Mouse (Mus musculus) heart, postnatal 36 days (tissue): ENCODE results near the gene Ocln. TPM values are rescaled to one million over a fixed set of nuclear protein-coding genes. Genes with fewer than 3 reads are reported as not detected.
"Not testable (repeated sequence)": the region's sequence is repeated elsewhere in the genome, so short reads cannot be mapped to it uniquely, and the experiment has no call there.

Experiments
- DNase-seq, 2 experiments: peaks; one replicate each; pipeline ENCODE4 v3.0.0; 2021 to 2022
- intact Hi-C: fragments of 180-260 bp; cut with DNase I; formaldehyde crosslinking; loops from one replicate; pipeline ENCODE4 v1.15.1; 2025
- total RNA-seq, 2 experiments: library from RNA; stranded (reverse); gene quantifications; 2 replicates each; pipeline ENCODE4 v1.2.3; 2021

The Ocln gene
- total RNA-seq, 2 experiments from 2014 or later: 0.39 to 0.46 TPM

DNA sequence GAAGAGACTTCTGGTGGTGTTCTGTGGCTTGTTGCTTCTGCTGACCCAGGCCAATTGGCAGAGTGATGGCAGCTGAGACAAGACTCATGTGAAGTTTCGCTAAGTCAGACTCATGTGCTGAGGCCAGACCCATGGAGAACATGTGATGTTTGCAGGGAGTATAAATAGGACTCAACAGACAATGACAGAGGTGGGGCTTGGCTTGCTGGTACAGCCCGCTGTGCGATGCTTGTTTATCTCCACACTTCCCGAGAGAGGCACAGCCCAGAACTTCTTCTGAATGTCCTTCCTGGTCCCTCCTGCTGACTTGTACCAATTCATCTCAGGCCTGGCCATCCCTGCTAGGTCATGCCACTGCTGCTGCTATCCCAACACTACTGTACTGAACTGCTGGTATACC lies 57.2 kb downstream of the Ocln start:
- intact Hi-C loops: no loop called here
- DNase-seq: no peak

DNA sequence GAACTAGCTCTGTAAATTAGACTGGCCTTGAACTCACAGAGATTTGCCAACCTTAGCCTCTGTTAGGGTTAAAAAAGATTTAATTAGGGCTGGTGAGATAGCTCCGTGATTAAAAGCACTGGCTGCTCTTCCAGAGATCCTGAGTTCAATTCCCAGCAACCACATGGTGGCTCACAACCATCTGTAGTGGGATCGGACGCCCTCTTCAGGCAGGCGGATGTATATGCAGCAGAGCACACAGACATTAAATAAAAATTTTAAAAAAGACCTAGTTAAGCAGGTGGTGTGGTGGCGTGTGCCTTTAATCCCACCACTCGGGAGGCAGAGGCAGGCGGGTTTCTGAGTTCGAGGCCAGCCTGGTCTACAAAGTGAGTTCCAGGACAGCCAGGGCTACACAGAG lies 58.1 kb downstream of the Ocln start:
- intact Hi-C loops: loop anchor here (5.0 kb wide), 3 partner anchors 103 to 338 kb away; partner anchors contain the start of genes Ak6, Rad17, Slc30a5 and Taf9
- DNase-seq: not testable (repeated sequence)

DNA sequence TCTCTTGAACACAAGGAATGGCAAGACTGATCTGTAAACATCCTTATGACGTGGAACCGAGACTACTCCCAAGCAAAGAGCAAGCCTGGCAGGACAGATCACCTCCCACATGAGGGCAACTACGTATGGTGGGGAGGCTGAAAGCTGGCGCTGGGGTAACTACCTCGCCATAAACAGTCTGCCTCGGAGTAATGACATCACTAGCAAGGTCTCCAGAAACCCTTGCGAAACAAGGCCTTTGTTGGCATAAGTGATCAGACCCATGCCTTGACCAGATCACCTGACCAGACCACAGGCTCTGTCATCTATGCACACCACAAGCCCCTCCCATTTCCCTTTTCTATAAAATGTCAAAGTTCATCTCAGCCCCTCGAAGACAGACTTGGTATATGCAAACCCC lies 59.2 kb downstream of the Ocln start:
- no peak for DNase-seq
- intact Hi-C loops: loop anchor here (5.0 kb wide), 3 partner anchors 104 to 339 kb away; partner anchors contain the start of genes Ak6, Rad17, Slc30a5 and Taf9

DNA sequence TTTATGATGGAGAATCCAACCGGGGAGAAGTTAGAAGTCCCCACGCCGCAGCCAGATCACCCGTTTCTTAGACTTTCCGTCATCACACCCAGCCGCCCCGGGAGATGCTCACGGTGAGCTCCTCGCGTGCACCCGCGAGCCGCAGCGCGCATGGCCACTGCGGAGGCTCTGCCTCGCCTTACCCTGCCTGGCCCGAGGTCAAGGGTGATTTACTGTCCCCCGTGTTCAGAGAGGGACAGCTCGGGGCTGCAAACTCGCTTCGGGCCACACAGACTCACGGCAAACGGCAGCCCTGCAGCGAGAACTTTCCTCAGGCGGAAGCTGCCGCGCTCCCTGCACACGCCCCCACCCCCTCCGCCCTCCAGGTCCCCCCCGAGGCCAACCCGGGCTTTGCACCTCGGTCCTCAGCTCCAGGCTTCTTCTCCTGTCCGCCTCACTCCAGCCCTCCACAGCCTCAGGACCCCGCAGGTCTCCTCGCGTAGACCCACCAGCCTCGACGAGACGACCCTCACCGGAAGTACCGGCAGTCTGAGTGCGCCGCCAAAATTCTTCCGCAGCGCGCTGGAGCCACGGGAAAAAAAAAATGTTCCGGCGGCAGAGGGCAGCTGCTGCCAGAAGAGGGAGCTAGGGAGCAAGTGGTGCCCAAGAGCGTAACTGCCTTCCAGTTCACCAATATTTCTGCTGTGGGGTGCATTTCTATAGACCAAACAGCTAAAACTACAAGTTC lies 60.3 kb downstream of the Ocln start, which contains the start of gene Gtf2h2:
Gene Gtf2h2, minus strand, starts transcription at position 519 of the 727 bp plus-strand sequence.
- peak; percentile 91 to 92 for DNase-seq
- intact Hi-C loops: loop anchor here (5.0 kb wide), 3 partner anchors 105 to 340 kb away; partner anchors contain the start of genes Ak6, Rad17, Slc30a5 and Taf9

DNA sequence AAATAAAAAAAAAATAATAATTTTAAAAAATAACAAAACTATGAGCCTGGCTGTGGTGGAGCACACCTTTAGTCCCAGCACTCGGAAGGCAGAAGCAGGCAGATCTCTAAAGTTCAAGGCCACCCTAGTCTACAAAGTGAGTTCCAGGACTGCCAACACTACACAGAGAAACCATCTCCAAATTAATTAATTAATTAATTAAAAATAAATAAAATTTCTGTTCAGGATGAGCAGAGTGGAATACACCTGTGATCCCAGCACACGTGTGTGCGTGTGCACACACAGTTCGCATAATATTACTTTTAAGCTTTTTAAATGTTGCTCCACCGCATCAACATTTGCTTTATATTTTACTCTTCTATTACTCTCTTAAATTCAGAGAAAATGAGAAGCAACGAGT lies 60.9 kb downstream of the Ocln start:
- no peak for DNase-seq
- intact Hi-C loops: loop anchor here (5.0 kb wide), 3 partner anchors 106 to 341 kb away; partner anchors contain the start of genes Ak6, Rad17, Slc30a5 and Taf9

DNA sequence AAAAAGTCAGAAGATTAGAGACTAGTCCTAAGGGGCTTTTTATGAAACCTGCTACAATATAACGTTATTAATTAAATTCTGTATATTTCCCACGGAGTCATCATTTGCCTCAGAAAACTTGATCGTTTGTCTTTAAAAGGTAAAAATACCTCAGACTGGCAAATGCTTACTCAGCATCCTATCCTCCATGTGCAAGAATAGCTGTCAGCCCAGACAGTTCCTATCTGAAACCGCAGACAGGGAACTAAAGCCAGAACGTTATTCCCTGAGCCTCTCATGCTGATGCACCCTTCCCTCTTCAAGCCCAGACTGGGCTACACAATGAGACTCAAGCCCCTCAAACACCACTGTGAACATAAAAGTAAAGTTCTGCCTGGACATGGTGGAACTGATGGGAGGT lies 62.1 kb downstream of the Ocln start:
- DNase-seq: no peak
- intact Hi-C loops: loop anchor here (5.0 kb wide), 3 partner anchors 107 to 342 kb away; partner anchors contain the start of genes Ak6, Rad17, Slc30a5 and Taf9

DNA sequence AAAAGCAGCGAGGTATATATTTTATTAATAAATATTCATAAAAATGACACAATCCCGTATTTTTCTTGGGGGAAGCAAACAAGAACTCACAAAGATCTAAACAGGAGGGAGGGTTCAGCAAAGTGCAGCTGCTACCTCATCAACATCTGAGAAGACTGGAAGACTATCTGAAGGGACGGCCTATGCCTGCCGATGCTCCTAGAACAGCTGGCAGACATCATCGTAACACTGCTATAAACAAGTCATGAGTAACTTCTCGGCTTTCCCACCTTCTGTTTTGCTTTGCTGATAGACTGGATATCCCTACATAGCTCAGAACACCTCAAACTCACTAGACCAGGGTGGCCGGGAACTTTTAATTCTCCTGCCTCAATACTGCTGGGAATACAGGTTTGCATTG lies 68.9 kb downstream of the Ocln start:
- DNase-seq: no peak
- intact Hi-C loops: no loop called here

DNA sequence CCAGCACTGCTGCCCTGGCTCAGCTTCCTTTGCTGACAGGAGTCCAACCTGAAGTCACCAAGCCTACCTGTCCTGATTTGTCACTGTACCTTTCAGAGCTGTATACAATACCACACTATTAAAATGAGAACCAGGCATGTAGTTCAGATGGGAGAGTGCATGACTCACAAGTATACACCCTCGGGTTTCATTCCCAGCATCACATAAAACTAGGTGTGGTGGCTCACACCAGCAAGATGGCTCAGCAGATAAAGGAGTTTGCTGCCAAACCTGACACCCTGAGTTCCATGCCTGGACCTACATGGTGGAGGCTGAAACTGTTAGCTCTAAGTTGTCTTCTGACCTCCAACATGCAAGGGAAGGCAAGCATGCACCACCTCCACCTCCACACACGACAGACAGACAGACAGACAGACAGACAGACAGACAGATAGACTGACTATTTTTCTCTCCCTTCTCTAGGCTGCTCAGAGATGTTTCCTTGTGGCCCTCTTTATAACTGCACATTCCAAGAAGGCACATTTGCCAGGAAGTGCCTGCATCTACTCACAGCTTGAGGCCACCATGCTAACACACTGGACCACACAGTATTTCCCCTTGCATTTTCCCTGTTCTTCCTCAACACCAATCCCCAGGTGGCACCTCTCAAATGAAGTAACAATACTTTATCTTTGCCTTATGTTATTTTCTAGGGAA lies 88.8 kb downstream of the Ocln start:
- no peak for DNase-seq
- intact Hi-C loops: no loop called here

DNA sequence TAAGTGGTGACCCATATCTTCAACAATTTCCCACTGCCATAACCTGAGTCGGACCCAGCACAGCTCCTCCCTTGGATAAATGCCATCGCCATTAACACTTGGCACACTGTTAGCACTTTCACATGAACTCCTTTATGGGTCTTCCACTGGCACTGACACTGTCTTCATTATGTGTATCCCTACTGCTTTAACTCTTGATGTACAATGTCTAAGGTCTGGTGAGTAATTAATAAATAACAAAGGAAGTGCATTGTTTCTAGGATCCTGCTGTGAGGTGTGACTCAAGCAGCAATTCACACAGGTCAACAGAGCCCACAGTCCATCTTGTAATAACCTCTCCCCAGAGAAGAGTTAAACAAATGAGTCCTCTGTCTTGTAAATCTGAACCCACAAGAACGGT lies 91.2 kb downstream of the Ocln start:
- no peak for DNase-seq
- intact Hi-C loops: no loop called here

DNA sequence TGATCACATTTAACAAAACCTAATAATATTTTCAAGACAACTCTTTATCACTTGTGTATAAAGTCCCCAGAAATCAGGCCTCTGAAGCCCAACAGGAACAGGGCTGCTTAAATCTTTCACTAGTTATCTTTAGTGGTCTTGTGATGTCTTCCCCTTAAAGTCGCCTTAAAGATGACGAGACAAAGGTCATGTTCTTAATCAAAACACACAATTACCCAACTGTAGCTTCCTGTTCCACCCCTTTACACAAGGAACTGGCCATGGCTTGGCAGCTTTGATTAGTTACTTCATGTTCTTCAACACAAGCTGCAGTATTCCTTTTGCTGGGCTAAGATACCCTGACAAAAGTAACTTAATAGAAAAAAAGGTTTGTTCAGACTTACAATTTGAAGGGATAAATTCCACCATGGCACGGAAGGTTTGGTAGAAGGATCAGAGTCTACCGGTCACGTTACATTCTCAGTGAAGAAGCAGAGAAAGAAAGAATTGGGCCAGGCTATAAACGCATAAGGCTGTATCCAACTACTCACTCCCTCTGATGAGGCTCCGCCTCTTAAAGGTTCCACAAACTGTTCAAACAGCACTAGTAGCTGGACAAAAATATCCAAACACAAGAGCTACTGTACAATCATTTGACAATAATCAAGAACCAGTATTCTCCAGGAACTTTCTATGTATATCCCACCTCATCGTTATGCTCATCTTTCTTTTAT lies 99.9 kb downstream of the Ocln start, which contains the start of gene Naip1:
Gene Naip1, minus strand, starts transcription at position 455 of the 713 bp plus-strand sequence.
- intact Hi-C loops, DNase-seq: not testable (repeated sequence)

DNA sequence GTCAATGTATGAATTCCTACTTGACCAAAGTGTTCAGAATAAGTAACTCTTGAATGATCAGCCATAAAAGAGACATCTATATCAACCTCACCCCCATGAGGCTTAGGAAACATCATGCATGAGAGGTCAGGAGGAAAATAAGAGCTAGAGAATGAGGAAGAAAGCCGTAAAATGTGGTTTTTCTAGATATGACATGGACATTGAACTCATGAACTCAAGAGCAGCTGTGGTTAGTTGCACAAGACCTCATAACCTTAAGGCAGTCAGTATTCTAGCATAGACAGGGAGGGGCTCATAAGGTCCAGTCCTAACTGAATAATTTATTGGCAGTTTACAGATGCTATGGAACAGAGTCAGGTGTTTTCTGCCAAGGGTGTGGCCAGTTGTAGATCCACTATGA lies 103.0 kb downstream of the Ocln start:
- intact Hi-C loops: no loop called here
- no peak for DNase-seq

Other genes with a start within 250 kb of the Ocln start
- gene Naip6, start 235.0 kb downstream of the Ocln start, total RNA-seq: under 1 TPM; 0.14 to 0.35 TPM
- under 1 TPM in 1 of 2 experiments, not detected in 1; 0.08 TPM for gene Naip1, start 99.8 kb downstream of the Ocln start, total RNA-seq
- 10 to 100 TPM; 18.4 to 23.6 TPM for gene Gtf2h2, start 60.1 kb downstream of the Ocln start, total RNA-seq
- gene Marveld2, start 64.3 kb upstream of the Ocln start, total RNA-seq: under 1 TPM; 0.28 to 0.84 TPM
- 10 to 100 TPM; 58.7 to 59.1 TPM for gene Ak6, start 98.3 kb upstream of the Ocln start, total RNA-seq
- 10 to 100 TPM; 12.3 to 15.1 TPM for gene Rad17, start 98.3 kb upstream of the Ocln start, total RNA-seq
- gene Taf9, start 98.9 kb upstream of the Ocln start, total RNA-seq: 10 to 100 TPM in 1 of 2 experiments, 1 to 10 TPM in 1; 8.9 to 14.3 TPM
- under 1 TPM; 0.67 to 0.70 TPM for gene Ccdc125, start 117.0 kb upstream of the Ocln start, total RNA-seq
- gene Cdk7, start 178.2 kb upstream of the Ocln start, total RNA-seq: 10 to 100 TPM; 21.1 to 22.2 TPM
- gene Mrps36, start 191.9 kb upstream of the Ocln start, total RNA-seq: 100 to 1,000 TPM; 196 to 207 TPM
- under 1 TPM in 1 of 2 experiments, not detected in 1; 0.31 TPM for gene Cenph, start 223.2 kb upstream of the Ocln start, total RNA-seq
- gene Ccnb1, start 233.9 kb upstream of the Ocln start, total RNA-seq: 1 to 10 TPM; 1.2 to 1.3 TPM